ENCODE assay signal across 8 mouse cellular contexts in genomic region chr15:96709491-96710351, GRCm38 (mm10). TPM values are rescaled to one million over a fixed set of nuclear protein-coding genes. Genes with fewer than 3 reads are reported as not detected.
DNase-seq lines count a peak whose midpoint lies in the region; ATAC-seq lines count a peak whose summit lies in the region.

No protein-coding gene starts in this region.

- DNase-seq in adipocyte (ENCODE audit: low spot score): peak; percentile 98
- DNase-seq in embryo, embryonic 10 days (ENCODE audit: low spot score): peak; percentile 98
- DNase-seq in gastrocnemius, postnatal 10 days: peak; percentile 100
- peak; percentile 97 to 98 for DNase-seq in left cerebral cortex, postnatal 10 days (ENCODE audit: extremely low spot score in 1 of 2, low spot score in 2 of 2)
- peak; percentile 99 for DNase-seq in right cerebral cortex, postnatal 25 days
- peak; percentile 98 to 99 for DNase-seq in urinary bladder, postnatal 4 days (ENCODE audit: low spot score in 2 of 2)

- intact Hi-C loops in left cerebral cortex, postnatal 10 days (cut with DNase I): no loop called here

- peak; percentile 74 for ATAC-seq in inflammation-experienced regulatory T-cells, adult 6 months
- peak; percentile 89 for ATAC-seq in megakaryocyte-erythroid progenitor cell, adult 5-6 weeks (replicated peaks; ENCODE audit: low FRiP score, low TSS enrichment, poor library complexity, severe bottlenecking)

RNA-seq across cellular contexts. Expression of gene Slc38a2, which starts 10.2 kb away (rescaled TPM):
- 10 to 100 TPM; 80.2 to 88.9 TPM for total RNA-seq in gastrocnemius, postnatal 10 days (2021)
- 10 to 100 TPM; 36.1 to 44.6 (median 42.9) TPM for polyA plus RNA-seq in inflammation-experienced regulatory T-cells, adult 6 months (2017; shearing (Covaris generic))
- 10 to 100 TPM; 69.3 to 72.2 TPM for total RNA-seq in left cerebral cortex, postnatal 10 days (2021)
- total RNA-seq in megakaryocyte-erythroid progenitor cell, adult 5-6 weeks (2014; fragmentation: Nextera tagmentation): 86.7 and 86.9 TPM in 2 replicates
- 75.3 and 82.3 TPM in 2 replicates for total RNA-seq in megakaryocyte-erythroid progenitor cell, adult 5-6 weeks (2017)

Comparison
In these comparisons a context has a peak if more than half of its experiments do, and no peak if none do; other contexts are left out.
1. Peak in every context shown above with its lines: DNase-seq and ATAC-seq.